Mouse (Mus musculus) ZHBTc4 (cell line): Measurements from ENCODE around the gene Slc51a.

Experiments
- DNase-seq: peaks from one replicate; pipeline ENCODE4 v3.0.0-alpha.2; 2011; ENCODE audit warnings: low read depth, low spot score

The Slc51a gene

DNA sequence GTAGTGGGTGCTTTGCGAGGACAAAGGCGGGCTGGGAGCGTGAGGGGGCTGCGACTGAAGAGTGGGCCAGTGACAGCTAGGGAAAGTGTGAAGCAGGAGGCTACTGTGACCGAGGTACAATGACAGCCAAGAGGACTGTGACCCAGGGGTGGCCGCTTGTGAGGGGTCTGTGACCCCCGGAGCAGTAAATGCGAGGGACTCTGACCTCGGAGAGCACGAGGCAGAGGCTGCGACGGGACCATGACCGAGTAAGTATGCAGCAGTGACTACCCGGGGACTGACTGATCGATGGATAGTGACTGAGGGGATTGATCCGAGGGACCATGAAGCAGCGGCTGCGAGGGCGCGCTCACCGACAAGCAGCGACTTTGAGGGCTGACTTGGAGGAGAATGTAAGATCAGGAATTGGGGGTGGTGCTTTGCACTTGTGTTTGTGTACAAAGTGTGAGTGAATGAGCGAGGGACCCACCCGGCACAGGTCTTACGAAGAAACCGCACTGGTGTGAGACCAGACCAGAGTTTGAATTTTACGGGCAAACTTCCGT is 56.6 kb downstream of the Slc51a start:
- peak; percentile 41 for DNase-seq

DNA sequence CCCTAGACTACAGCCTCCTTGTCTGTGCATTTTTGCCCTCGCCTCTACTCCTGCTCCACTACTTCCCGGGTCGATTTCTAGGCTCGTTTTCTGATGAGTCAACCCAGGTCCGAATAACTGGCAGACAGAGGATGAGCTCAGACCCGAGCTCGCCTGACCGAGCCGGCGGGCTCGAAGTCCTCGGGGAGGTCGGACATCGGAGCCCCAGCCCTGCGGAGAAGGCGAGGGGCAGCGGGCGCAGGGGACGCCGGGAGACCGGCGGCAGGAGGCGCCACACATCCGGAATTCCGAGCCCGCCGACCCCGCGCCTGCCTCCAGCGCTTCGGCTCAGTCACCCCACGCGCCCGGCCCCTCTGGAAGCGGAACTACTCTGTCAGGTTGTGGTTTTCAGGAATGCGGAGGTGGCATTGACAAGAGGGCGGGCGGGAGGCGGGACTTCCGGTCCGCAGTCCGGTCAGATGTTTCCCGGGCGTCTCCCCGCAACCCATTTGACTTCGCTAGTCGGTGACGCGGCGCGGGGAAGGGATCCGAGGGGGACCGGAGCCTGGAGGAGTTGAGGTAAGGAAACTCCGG is 57.1 kb downstream of the Slc51a start, which contains the start of gene Pcyt1a:
Gene Pcyt1a (plus strand): TSS at position 448 of the 573 bp plus-strand sequence.
- peak; percentile 96 for DNase-seq

DNA sequence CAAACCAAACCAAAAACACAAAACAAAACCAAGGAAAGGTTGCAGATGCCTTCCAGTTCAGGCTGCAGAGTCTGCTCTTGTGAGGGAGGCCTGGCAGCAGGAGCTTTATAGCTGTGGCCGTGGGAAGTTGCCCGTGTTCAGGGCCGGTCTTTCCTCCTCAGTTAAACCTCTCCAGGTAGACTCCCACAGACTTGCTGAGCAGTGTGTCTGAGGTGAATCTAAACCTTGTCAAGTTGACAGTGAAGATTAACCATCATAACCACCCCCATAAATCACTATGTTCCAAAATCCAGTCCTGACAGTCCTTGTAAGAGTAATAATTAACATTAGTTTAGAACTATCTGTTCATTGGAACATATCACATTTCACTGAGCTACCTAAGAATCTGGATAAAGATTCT is 60.2 kb downstream of the Slc51a start:
- no peak for DNase-seq
